Mouse (Mus musculus): ENCODE results near the gene Hmox2. TPM values are rescaled to one million over a fixed set of nuclear protein-coding genes. Genes with fewer than 3 reads are reported as not detected.
A peak's percentile ranks its signal among the peaks of the same experiment; 100 is the strongest.

The Hmox2 gene
- total RNA-seq, 2 experiments from 2014 or later, result 93.5 to 97.5 TPM

DNA sequence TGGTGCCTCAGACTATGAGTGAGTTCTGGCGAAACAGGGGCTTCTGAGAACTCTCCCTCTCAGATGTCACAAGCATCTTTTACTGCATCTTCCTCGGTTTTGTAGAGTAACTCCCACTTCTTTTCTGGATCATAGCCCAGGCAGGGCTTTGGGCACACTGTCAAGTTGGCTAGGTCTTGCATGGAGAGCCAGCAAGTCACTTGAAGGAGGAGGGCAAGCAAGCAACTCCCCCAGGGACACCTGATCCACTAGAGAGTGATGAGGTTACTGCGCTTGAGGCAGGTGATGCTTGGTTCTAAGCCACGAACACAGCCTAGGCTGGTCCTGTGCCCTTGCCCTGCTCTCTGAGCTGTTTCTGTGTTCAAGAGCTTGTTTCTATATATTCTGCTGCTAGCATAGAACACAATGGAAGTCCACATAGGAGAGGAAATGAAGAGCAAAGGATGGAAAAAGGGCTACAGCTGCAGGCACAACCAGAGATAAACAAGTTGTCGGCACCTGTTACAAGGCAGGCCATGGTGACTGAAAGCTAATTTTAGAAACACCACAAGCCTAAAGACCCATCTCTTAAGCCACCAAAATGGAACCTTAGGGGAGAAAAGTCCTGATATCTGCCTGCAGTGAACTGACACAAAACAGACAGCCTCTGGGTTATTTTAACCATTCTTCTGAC lies 55.5 kb downstream of the Hmox2 start:
- DNase-seq, result peak; percentile 83

DNA sequence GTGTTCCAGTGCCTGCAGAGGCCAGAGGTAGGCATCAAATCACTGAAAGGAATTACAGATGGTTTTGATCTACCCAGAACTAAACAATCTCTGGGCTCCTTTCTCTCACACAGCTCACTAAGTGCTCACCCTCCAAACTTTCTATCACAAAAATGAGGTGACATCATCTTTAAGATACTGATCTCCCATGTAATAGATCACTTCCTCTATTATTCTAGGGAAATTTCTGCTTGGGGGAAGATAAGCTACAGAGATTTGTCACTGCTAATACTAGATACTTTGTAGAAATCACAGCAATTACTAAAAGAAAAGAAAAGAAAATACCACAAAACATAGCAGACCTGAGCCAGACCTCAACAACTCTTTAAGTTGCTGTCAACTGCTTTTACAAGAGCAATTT lies 56.4 kb downstream of the Hmox2 start:
- DNase-seq, result no peak

DNA sequence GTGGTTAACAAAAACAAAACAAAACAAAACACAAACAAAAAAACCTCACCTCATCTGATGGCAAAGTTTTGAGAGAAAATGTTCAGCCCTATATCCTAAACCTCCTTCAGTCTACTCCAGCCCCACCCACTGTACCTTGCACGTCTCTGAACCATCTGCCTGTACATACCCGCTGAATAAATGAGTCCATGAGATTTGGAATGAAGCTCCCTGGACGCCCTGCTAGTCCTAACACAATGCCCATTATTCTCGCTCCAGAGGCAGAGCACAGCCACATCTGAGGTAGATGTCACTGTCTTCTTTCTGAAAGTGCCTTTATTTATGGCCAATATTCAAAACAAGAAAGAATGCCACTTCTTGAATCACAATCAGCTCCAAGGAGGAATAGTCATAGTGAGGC lies 59.5 kb downstream of the Hmox2 start:
- no peak for DNase-seq

DNA sequence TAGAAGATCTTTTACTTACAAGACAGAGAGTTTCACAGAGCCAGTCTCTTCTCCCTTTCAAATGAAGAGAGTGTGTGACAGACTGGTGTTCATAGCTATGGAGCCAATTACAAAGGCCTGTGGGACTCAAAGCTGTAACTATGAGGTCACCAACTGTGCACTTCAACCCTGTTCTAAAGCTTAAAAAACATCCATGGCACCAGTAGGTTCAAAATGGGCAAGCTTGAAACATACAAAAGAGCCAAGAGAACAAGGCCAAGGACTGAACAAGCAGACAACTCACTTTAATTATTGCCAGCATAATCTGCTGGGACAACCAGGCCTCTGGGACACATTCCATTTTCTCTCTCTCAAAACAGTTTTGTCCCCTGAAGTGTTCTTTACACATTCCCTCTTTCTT lies 62.0 kb downstream of the Hmox2 start:
- DNase-seq, result peak; percentile 35

DNA sequence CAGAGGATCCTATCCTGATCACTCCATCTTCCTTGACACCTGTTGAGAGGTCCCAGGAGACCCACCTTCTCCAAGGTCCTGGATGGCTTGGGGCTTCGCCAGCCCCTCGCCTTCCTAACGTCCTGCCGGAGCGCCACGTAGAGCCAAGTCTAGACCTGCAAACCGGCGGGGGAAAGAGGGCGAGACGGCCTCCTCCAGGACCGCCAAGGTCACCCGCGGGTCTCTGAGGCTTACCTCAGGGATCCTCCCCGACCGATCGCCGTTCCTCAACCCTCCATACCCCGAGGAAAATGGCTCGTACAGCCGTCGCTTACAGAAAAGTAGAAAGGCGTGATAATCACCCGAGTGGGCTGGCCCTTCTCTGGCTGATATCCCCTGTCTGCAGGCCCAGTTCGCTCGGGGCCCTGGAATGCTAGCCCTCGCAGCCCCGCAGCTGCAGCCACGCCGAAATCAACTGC lies 63.2 kb downstream of the Hmox2 start:
- peak; percentile 70 for DNase-seq

DNA sequence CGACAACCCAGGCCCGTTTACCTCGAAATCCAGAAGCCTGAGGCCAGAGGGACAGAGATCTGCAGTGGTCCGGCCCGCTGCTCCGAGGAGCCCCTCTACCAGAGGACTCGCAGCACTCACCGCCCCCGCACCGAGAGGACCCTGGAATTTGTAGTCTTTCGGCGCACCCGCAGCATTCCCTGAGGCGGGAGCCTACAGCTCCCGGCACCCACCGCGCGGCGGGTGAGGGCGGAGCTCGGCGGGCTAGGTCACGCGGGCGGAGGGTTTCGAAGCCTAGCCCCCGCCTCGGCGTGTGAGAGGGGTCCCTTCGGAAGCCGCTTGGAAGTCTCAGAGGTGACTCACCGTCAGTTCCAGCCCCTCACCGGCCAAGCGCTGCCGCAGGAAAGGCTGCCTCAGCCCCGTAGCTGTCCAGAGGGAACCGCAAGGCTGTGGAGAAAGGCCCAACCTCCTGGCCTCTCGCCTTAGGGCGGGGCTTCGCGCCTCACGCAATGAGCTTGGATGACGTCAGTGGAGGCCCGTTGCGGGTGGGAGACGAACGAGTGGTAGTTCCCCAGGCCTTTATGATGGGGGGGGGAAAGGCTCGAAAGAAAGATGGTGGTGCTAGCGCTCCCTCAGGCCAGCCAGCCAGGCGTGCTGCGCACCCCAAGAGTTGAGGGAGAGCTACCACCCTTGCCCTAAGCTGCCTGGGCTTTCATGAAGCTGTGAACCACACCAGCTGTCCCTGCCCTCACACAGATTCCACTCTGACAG lies 63.8 kb downstream of the Hmox2 start, which contains the start of gene Cdip1:
Cdip1 (minus strand) TSS at position 483 of the 750 bp plus-strand sequence.
- peak; percentile 95 for DNase-seq

DNA sequence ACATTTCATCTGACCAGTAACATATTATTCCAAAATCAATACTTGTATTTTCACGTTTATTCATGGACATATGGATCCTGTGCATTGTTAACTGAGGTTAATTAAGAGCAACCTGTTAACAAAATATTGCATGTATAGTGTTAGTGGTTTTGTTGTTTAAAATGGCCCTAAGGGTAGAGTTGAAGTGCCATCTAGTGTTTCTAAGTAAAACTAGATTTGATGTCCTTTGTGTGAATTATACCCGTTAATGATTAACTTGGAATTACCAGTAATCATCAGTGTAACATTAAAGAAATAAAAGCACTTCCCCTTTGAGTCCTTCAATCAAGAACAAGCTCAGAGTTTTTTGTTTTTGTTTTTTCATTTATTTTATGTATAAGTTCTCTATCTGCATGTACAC lies 65.2 kb downstream of the Hmox2 start:
- no peak for DNase-seq

DNA sequence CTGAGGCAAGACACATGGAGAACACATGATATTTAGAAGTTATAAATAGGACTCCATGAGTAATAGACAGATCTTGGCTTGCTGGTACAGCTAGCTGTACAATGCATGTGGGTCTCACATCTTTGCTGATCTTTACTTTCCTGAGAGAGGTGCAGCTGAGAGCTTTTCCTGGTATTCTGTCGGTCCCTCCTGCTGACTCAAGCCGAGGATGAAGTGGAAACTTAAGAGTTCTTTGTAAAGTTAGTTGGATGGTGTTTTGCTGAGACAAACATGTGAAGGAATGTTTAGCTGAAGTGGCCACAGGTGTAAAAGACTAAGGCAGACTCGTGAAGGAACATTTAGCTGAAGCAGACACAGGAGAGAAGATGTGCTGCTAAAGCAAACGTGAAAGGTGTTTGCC lies 70.5 kb downstream of the Hmox2 start:
- no peak for DNase-seq

Other genes with a start within 250 kb of the Hmox2 start
- gene Srl, start 184.5 kb upstream of the Hmox2 start, total RNA-seq (2021), result 100 to 1,000 TPM in 1 of 2 experiments, 10 to 100 TPM in 1; 35.9 to 108 TPM
- 10 to 100 TPM in 1 of 2 experiments, 1 to 10 TPM in 1; 6.5 to 12.3 TPM for gene Tfap4, start 166.5 kb upstream of the Hmox2 start, total RNA-seq (2021)
- gene Glis2, start 131.6 kb upstream of the Hmox2 start, total RNA-seq (2021), result 10 to 100 TPM; 22.9 to 34.3 TPM
- 100 to 1,000 TPM; 115 to 116 TPM for gene Pam16, start 101.4 kb upstream of the Hmox2 start, total RNA-seq (2021)
- gene Vasn, start 86.4 kb upstream of the Hmox2 start, total RNA-seq (2021), result 10 to 100 TPM; 10.0 to 14.7 TPM
- 100 to 1,000 TPM; 161 to 167 TPM for gene Dnaja3, start 86.4 kb upstream of the Hmox2 start, total RNA-seq (2021)
- 10 to 100 TPM; 27.9 to 38.7 TPM for gene Coro7, start 46.6 kb upstream of the Hmox2 start, total RNA-seq (2021)
- gene Nmral1, start 7.0 kb upstream of the Hmox2 start, total RNA-seq (2021), result 10 to 100 TPM; 11.6 to 14.4 TPM
- 100 to 1,000 TPM; 126 to 148 TPM for gene Cdip1, start 63.9 kb downstream of the Hmox2 start, total RNA-seq (2021)
- not detected for gene 4930562C15Rik, start 109.1 kb downstream of the Hmox2 start, total RNA-seq (2021)
- 10 to 100 TPM; 29.2 to 31.3 TPM for gene Ubald1, start 154.0 kb downstream of the Hmox2 start, total RNA-seq (2021)
- gene Mgrn1, start 159.9 kb downstream of the Hmox2 start, total RNA-seq (2021), result 100 to 1,000 TPM in 1 of 2 experiments, 10 to 100 TPM in 1; 88.0 to 106 TPM
- 10 to 100 TPM; 63.3 to 79.9 TPM for gene Nudt16l1, start 212.4 kb downstream of the Hmox2 start, total RNA-seq (2021)
- 10 to 100 TPM; 30.3 to 41.9 TPM for gene Anks3, start 237.8 kb downstream of the Hmox2 start, total RNA-seq (2021)

All from adrenal gland, postnatal 10 days (tissue).